Mouse (Mus musculus) cortical plate, adult 2 months (tissue): ENCODE measurements at regions not wholly inside any gene's neighbourhood (a gene's known extent, or its start where the extent isn't known, plus 50 kb on each side); places are given as distances from the start of the nearest gene placed in this dataset.

Source experiments
- CTCF ChIP-seq: fragments of 200-500 bp; IDR thresholded peaks from 2 replicates; pipeline ENCODE4 v1.5.1; 2011; ENCODE audit warnings: mild to moderate bottlenecking, control low read depth, low read length; ENCODE audit not compliant: insufficient read depth; ENCODE audit errors: extremely low read depth
- POLR2A ChIP-seq: fragments of 200-500 bp; IDR thresholded peaks from 2 replicates; pipeline ENCODE4 v1.6.1; 2011; ENCODE audit warnings: mild to moderate bottlenecking, low read length, control low read depth; ENCODE audit not compliant: insufficient read depth; ENCODE audit errors: extremely low read depth

GRCm38 (mm10) chr11:22596805-22597149 lies 84.9 kb downstream of the Tmem17 start:
- TF ChIP-seq CTCF (no peak), POLR2A (no peak)
